Mouse (Mus musculus): ENCODE results near the gene Akap9. TPM values are rescaled to one million over a fixed set of nuclear protein-coding genes. Genes with fewer than 3 reads are reported as not detected.

Akap9 gene
- total RNA-seq, 2 experiments from 2014 or later = 57.2 to 62.5 TPM

DNA sequence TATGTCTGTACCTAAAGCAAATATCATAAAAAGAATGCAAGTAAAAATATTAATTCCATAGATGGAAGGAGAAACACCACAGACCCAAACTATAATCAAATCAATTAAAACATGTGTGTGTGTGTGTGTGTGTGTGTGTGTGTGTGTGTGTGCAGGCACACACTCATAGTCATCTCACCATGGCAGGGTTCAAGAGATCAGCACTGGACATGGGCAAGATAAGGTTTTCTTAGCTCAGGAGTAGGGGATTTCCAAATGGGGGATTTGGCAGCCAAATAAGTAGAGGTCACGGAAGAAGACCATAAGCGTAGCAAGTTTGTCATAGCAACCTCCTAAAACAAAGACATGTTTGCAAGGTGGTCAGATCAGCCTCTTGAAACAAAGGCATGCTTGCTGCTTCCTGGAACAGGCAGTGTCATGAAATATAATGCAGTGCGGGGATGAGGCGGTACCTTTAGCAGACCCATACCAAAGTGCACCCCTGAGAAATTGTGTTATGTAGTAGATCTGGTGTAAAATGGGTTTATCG lies 184.8 kb downstream of the Akap9 start:
- no peak for DNase-seq (ENCODE audit: extremely low spot score in 1 of 2, low spot score in 1 of 2)

Other genes starting within 250 kb of the Akap9 start
- gene Ankib1, start 125.1 kb upstream of the Akap9 start, total RNA-seq (2021) = 10 to 100 TPM; 82.0 to 92.3 TPM
- gene Krit1, start 124.9 kb upstream of the Akap9 start, total RNA-seq (2021) = 10 to 100 TPM; 44.0 to 54.2 TPM
- under 1 TPM; 0.20 to 0.23 TPM for gene Lrrd1, start 82.9 kb upstream of the Akap9 start, total RNA-seq (2021)
- gene Mterf1a, start 34.1 kb upstream of the Akap9 start, total RNA-seq (2021) = 10 to 100 TPM in 1 of 2 experiments, 1 to 10 TPM in 1; 8.1 to 11.9 TPM
- gene Cyp51, start 176.7 kb downstream of the Akap9 start, total RNA-seq (2021) = 10 to 100 TPM; 51.1 to 57.1 TPM

All from layer of hippocampus, postnatal 25 days (tissue).